Mouse (Mus musculus): ENCODE measurements at regions not wholly inside any gene's neighbourhood (a gene's known extent, or its start where the extent isn't known, plus 50 kb on each side); places are given as distances from the start of the nearest gene placed in this dataset.

GRCm38 (mm10) chr16:7647275-7647926 lies 777.5 kb downstream of the Tmem114 start:
- in situ Hi-C loops (cut with MboI, MseI): no loop called here

DNA sequence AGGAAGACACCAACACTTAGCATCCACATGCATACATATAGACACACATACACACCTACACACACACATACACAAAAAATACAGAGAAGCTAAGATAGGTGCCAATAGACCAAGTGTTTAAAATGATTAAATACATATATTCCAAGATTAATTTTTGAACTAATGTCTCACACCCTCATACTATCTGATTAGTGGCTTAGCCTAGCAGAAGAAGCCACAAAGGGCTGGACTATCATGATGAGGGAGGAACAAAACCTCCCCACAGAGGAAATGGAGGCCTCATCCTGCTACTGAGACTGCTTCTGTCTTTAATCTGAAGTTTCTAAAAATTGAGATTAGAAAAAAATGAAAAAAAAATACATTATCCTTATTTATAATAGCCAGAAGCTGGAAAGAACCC lies 780.6 kb downstream of the Tmem114 start:
- in situ Hi-C loops (cut with MboI, MseI): no loop called here

DNA sequence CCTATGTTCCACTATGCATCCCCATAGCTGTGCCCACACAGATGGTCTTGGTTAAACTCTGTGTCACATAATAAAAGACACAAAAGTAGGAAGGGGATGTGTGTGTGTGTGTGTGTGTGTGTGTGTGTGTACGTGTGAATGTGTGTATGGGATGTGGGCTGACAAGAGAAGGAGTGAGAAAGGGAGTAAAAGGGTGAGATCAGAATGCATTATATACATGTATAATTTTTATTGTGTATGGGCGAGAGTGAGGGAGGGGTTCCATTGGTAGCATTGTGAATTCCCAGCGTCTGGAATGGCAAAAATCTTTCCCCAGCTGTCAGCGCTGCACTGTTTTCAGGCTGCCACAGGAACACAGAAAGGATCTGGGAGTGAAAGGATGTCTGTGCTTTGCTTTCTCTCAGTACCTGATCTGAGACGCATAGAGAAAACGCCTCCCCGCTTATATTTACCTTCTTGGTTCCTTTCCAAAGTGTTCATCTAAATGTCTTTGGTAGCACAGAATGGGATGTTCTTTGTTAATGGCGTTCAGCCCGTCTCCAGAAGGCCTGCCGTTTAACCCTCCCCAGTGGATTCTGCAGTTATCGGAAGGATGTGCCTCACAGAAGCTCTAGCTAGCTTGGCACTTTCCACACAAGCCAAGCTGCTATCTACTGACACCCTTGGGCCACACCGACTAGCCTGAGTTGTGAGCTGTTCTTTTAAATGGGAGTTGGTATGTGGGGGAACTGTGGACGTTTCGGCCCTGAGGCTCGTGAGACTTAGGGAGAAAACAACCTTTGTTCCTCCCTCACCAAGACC lies 785.8 kb downstream of the Tmem114 start:
- in situ Hi-C loops (cut with MboI, MseI): no loop called here

GRCm38 (mm10) chr16:7637993-7638392 lies 786.9 kb downstream of the Tmem114 start:
- in situ Hi-C loops (cut with MboI, MseI): no loop called here

DNA sequence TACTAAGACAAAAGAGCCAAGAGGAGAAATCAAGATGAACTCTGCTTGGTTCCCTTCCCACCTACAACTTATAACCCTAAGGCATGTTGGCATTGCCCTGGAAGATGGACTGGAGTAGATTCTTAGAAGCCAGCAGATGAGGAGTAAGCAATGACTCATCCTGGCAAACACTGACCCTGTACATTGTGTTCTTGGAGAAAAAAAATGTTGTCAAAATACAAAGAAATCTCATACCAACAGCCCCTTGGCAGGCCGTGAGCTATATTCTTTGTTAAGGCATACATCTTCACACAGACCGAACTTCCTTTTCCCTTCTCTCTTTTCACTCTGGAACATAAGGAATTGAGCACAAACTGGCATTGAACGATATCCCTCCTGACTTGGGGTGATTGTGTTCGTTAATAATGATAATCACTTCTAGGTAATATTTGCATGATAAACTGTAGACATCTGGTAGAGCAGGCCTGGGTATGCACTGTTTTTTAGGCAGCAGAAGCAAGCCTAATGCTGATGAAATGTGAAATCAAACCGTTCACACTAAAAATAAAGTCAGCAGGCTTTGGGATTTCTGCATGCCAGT lies 787.7 kb downstream of the Tmem114 start:
- in situ Hi-C loops (cut with MboI, MseI): no loop called here

GRCm38 (mm10) chr16:7636326-7636725 lies 788.6 kb downstream of the Tmem114 start:
- in situ Hi-C loops (cut with MboI, MseI): no loop called here

GRCm38 (mm10) chr16:7632474-7632873 lies 792.5 kb downstream of the Tmem114 start:
- in situ Hi-C loops (cut with MboI, MseI): no loop called here

DNA sequence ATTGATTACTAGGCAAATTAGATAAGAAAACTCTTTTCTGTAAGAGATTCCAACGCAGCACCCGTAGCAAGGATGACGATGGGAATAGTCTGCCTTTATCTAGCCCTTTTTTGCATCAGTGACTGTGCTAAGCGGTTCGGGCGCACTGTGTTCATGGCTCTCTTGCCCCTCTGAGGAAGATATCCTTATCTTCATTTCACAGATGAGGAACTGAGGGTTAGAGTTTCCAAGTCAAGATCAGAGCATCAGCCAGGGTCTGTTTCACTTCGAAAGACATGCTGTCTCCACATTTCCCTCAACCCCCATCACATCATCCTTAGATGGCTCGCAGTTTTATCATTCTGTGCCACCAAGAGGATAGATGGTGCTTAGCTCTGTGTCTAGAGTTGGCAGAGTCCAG lies 796.6 kb downstream of the Tmem114 start:
- in situ Hi-C loops (cut with MboI, MseI): no loop called here

DNA sequence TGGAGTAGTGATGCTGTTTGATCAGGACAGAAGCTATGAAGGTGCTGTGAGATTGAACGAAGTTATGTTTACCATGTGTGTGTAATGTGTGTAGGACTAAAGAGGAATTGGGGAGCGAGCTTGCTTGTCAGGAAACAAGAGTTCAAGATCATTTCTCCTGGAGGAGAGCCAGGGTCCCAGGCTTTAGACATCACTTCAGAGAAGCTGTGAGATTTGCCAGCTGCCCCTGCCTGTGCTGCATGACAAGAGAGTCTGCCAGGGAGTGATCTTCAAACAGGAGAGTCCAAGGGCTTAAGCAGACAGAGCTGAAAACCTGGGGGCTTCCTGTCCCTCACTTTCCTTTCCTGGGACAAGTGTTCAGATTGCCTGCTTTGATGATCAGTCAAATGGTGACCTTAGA lies 818.3 kb downstream of the Tmem114 start:
- in situ Hi-C loops (cut with MboI, MseI): no loop called here

GRCm38 (mm10) chr16:7602428-7602827 lies 822.5 kb downstream of the Tmem114 start:
- in situ Hi-C loops (cut with MboI, MseI): no loop called here

DNA sequence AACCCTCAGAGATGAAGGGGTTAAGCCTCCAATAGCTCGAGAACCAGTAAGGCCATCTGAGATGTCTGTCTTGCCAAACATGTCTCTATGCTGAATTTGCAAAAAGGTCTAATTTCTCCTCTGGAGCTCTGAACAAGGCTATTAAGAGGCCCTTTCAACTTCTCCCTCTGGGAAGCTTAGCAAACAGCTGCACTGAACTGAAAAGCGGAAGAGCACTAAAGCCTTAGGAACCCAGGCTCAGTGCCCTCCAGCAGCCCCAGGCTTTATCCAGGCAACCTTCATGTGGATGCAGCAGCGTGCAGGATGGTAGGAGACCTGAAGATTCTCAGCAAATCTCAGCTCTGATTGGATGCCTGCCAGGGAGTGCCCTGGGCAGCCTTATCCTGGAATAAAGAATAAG lies 850.1 kb downstream of the Tmem114 start:
- in situ Hi-C loops (cut with MboI, MseI): no loop called here

DNA sequence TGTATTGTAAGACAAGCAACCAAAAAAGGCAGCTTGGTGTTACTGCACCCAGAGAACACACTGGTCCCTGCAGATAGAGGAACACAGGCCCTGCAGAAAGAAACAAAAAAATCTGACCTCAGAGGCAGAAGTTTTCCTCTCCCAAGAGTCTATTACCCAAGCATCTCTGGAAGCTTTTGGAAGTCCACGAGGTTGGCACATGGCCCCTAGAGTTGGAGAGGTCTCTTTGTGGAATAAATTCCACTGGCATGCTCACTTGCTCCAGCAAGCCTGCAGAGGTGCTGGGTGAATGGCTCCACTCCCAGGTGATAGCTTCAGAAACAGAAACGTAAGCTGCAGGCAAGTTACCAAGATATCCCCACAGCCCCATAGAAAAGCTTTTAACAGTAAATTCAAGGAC lies 864.1 kb downstream of the Tmem114 start:
- in situ Hi-C loops (cut with MboI, MseI): no loop called here

DNA sequence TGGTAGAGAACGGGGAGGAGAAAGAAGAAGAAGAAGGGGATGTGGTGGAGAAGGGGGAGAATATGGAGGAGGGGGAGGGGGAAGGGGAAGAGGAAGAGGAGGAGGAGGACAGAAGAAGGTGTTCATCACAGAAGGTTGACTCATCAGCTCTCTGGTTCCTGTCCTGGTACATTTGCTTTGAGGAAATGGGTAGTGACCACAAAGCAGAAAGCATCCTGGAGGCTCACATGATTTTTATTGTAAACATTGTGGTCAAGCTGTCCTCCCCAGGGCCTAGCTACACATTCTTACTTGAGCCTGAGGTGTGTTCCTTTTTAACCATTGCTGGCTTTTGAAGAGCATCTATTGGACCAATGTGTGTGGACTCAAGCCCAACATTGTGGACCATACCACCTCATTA lies 865.8 kb downstream of the Tmem114 start:
- in situ Hi-C loops (cut with MboI, MseI): no loop called here

GRCm38 (mm10) chr16:7558637-7559036 lies 866.3 kb downstream of the Tmem114 start:
- in situ Hi-C loops (cut with MboI, MseI): no loop called here

DNA sequence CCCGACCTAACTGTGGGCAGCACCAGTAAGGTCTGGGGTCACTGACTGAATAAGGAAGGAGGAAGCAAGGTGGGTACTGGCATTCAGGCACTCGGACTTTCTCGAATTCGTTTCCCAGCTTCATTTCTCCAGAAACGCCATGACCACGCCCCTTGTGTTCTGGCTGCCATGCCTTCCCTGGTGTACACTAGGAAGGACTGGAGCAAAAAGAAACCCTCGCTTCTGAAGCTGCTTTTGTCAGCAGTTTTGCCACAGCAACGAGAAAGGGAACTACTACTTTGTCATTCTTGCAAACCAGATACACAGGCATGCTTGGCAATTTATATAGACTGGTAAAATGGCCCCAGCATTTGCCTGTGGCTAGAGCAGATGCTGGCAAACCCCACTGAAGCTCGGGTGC lies 869.0 kb downstream of the Tmem114 start:
- in situ Hi-C loops (cut with MboI, MseI): no loop called here

DNA sequence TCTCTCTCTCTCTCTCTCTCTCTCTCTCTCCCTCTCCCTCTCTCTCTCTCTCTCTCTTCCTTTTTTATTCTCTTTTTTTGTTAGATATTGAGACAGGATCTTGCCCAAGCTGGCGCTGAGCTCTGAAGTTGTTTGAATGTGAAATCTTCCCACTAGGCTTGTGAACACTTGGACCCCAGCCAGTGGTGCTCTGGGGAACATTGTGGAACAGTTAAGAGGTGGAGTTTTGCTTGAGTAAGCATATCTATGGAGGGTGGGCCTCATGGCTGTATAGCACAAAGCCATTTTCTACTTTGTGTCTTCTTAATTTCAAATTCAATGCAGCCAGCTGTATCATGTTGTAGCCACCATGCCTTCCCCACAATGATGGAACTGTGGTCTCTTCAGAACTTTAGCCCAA lies 875.4 kb downstream of the Tmem114 start:
- in situ Hi-C loops (cut with MboI, MseI): no loop called here

DNA sequence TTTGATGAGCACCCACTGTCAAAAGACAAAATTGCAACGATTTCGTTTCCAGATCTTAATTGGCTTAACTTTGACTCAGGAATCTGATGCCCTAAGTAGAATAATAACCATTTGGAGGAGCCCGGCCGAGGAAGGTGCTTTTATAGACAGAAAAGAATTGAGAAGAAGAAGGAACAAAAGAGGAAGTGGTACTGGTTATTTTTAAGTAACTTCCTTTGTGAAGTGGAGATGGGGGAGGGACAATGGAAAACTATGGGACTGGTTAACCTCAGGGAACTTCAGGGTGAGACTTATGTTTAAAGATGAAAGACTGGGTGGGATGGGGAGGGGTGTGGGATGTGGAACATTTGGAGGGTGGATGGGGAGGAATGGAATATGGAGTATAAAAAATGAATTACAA lies 880.9 kb downstream of the Tmem114 start:
- in situ Hi-C loops (cut with MboI, MseI): no loop called here

DNA sequence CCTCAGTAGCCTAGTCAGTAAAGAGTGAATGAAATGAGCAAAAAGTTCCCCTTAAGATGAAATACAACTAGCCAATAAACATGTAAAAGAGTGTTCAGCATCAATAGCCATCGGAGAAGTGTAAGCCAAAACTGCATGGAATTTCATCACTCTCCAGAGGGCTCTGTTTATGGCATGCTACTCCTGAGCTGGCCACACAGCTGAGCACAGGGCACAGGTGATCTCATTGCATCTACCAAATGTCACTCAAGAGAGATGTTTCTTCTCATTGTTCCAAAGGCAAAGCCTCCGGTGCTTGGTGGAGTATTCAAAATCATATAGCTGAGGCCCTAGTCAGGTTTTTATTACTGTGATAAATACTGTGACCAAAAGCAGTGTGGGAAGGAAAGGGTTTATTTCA lies 895.1 kb downstream of the Tmem114 start:
- in situ Hi-C loops (cut with MboI, MseI): no loop called here

DNA sequence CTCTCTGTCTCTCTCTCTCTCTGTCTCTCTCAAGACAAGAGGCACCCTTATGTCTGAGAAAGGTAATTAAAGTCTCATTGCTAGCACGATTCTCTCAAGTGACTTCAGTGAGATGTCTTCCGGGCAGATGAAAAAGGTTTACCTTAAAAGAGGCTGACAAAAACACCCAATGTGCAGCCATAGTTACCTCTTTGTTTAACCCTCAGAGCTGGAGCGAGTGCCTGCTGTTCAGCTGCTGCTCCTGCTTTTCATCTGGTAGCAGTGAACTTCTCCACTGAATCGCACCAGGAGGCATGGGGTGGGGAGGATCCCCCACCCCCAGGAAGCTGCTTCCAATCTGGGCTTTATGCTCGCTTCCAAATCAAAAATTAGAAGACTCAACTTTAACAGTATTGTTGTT lies 896.0 kb downstream of the Tmem114 start:
- in situ Hi-C loops (cut with MboI, MseI): no loop called here

DNA sequence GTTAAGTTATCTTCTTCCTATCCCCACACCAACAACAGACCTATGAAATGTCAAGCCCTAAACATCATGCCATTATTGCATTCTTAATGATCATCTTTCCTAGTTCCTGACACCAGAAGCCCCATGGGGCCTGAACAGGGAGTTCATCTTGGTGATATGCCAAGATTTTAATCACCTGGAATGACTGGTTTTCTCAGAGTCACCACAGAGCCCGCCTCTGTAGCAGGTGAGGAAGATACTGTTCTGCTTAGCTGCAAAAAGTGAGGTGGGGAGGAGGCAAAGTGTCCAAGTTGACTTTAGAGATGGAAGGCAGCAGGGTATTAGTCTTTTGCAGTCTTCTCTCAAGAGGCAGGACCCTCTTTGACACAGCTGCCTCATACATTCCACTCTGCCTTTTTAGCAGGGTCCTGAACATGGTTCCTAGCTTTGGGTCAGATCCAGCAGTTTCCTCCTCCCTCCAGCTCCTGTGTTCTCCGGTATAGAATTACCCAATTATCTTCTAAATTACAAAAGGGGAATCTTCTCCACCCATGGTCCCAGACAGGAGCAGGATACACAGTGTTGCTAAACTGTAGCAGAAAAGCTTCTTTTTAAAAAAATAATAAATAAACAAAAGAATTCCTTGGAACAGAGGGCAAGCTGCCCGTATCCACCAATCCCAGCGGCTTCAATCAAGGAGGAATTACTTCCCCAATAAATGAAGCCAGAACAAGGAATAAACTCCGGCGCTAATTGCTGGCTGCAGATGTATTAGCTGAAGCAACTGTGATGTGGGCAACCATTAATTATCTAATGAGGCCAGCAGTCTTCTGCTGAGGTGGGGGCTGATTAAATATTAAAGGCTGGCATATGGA lies 896.8 kb downstream of the Tmem114 start:
- in situ Hi-C loops (cut with MboI, MseI): no loop called here

DNA sequence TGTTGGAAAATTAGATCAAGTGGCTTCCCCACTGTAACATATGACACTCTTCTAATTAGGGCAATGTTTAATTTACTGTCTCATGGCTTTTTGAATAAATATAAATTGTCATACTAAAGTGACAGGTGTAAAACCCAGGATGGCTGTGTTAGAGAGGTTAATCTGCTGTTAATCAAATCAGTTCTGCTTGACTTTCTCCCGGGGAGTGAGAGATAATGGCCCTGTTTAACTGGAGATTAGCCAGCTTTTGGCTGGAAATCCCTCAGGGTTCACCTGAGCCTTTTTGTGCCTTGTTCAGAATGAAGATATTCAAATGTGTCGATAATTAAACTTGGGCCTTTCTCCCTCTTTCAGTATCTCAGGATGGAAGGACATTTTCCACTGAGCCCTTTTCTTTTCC lies 906.2 kb downstream of the Tmem114 start:
- in situ Hi-C loops (cut with MboI, MseI): no loop called here
